Mouse (Mus musculus) NIH3T3 (cell line): ENCODE results near the gene Cdh3.
A peak's percentile ranks its signal among the peaks of the same experiment; 100 is the strongest.

Source experiments
- DNase-seq: peaks from one replicate; pipeline ENCODE4 v3.0.0-alpha.2; 2012; ENCODE audit warnings: low read depth

The Cdh3 gene

GRCm38 (mm10) chr8:106510365-106510975, at the start of gene Cdh3:
Gene Cdh3, plus strand, starts transcription at chr8:106510891.
- DNase-seq: no peak

GRCm38 (mm10) chr8:106462131-106462530, 48.6 kb upstream of the Cdh3 start:
- DNase-seq: no peak

- DNase-seq: no peak
These were observed 46.9 kb upstream of the Cdh3 start for GRCm38 (mm10) chr8:106463795-106464194.

GRCm38 (mm10) chr8:106469485-106469884, 41.2 kb upstream of the Cdh3 start:
- no peak for DNase-seq

GRCm38 (mm10) chr8:106474001-106474400, 36.7 kb upstream of the Cdh3 start:
- no peak for DNase-seq

GRCm38 (mm10) chr8:106500018-106500685, 10.5 kb upstream of the Cdh3 start, which contains the start of gene 6030452D12Rik:
Gene 6030452D12Rik, plus strand, starts transcription at chr8:106500522.
- peak; percentile 81 for DNase-seq

GRCm38 (mm10) chr8:106504241-106504640, 6.5 kb upstream of the Cdh3 start:
- no peak for DNase-seq

GRCm38 (mm10) chr8:106505328-106505965, 5.2 kb upstream of the Cdh3 start:
- peak; percentile 50 for DNase-seq

GRCm38 (mm10) chr8:106506106-106506505, 4.6 kb upstream of the Cdh3 start:
- DNase-seq: peak; percentile 86

GRCm38 (mm10) chr8:106507761-106508331, 2.8 kb upstream of the Cdh3 start:
- DNase-seq: no peak

GRCm38 (mm10) chr8:106508456-106508855, 2.2 kb upstream of the Cdh3 start:
- DNase-seq: no peak

GRCm38 (mm10) chr8:106509079-106509780, 1.5 kb upstream of the Cdh3 start:
- no peak for DNase-seq

GRCm38 (mm10) chr8:106511065-106511501, 392 bp downstream of the Cdh3 start:
- no peak for DNase-seq

GRCm38 (mm10) chr8:106511531-106512041, 895 bp downstream of the Cdh3 start:
- no peak for DNase-seq

GRCm38 (mm10) chr8:106512475-106513150, 1.9 kb downstream of the Cdh3 start:
- DNase-seq: peak; percentile 83

GRCm38 (mm10) chr8:106515946-106516479, 5.3 kb downstream of the Cdh3 start:
- DNase-seq: no peak

GRCm38 (mm10) chr8:106516581-106516980, 5.9 kb downstream of the Cdh3 start:
- DNase-seq: peak; percentile 86

GRCm38 (mm10) chr8:106518763-106519162, 8.1 kb downstream of the Cdh3 start:
- DNase-seq: peak; percentile 83

GRCm38 (mm10) chr8:106520578-106520977, 9.9 kb downstream of the Cdh3 start:
- DNase-seq: no peak

- DNase-seq: peak; percentile 93
These were observed 11.2 kb downstream of the Cdh3 start for GRCm38 (mm10) chr8:106521845-106522244.

GRCm38 (mm10) chr8:106526725-106527124, 16.0 kb downstream of the Cdh3 start:
- DNase-seq: no peak
